Mouse (Mus musculus) CH12.LX (cell line): ENCODE results near the gene Nfat5. TPM values are rescaled to one million over a fixed set of nuclear protein-coding genes. Genes with fewer than 3 reads are reported as not detected.

ENCODE experiments used
- DNase-seq: peaks from one replicate; pipeline ENCODE4 v3.0.0-alpha.2; 2013; ENCODE audit errors: extremely low read depth
- H3K27ac ChIP-seq: 2 replicates; pipeline ENCODE4 v1.5.1; 2012; ENCODE audit warnings: low read depth, mild to moderate bottlenecking, control low read depth, moderate library complexity; ENCODE audit not compliant: insufficient read depth
- H3K27me3 ChIP-seq: replicated peaks from 2 replicates; pipeline ENCODE3; 2012; ENCODE audit warnings: inconsistent platforms
- H3K36me3 ChIP-seq, 2 experiments: replicated peaks in 1 of 2; 2 replicates each; pipeline versions ENCODE3 to v1.6.1; 2012; ENCODE audit warnings: inconsistent platforms in 1 of 2, low read length in 1 of 2, mild to moderate bottlenecking in 1 of 2, mixed read lengths in 1 of 2, moderate library complexity in 1 of 2; ENCODE audit not compliant: control insufficient read depth in 1 of 2, insufficient read depth in 1 of 2
- H3K4me1 ChIP-seq, 2 experiments: 2 replicates each; pipeline ENCODE4 v1.6.1; 2012; ENCODE audit warnings: inconsistent platforms in 1 of 2, moderate library complexity in 1 of 2; ENCODE audit not compliant: insufficient read depth in 2 of 2, control insufficient read depth in 1 of 2
- H3K4me2 ChIP-seq: 2 replicates; pipeline ENCODE4 v1.6.1; 2012; ENCODE audit warnings: low read depth, mild to moderate bottlenecking, control low read depth; ENCODE audit not compliant: poor library complexity, insufficient read depth, severe bottlenecking
- H3K4me3 ChIP-seq, 3 experiments: fragments of 150-350 bp in 1 of 3; sonication (generic) in 1 of 3; replicated peaks in 1 of 3; 2 replicates each; pipeline versions ENCODE3 to v1.5.1; 2011 to 2012; ENCODE audit warnings: low read depth in 2 of 3, low read length in 2 of 3, mild to moderate bottlenecking in 2 of 3, moderate library complexity in 2 of 3, control low read depth in 1 of 3, improper control_type of control experiment in 1 of 3, inconsistent platforms in 1 of 3, mixed read lengths in 1 of 3; ENCODE audit not compliant: poor library complexity in 1 of 3
- H3K79me2 ChIP-seq: replicated peaks from 2 replicates; pipeline ENCODE4 v1.6.1; 2012; ENCODE audit warnings: mild to moderate bottlenecking, moderate library complexity; ENCODE audit not compliant: control insufficient read depth, poor library complexity, insufficient read depth, severe bottlenecking; ENCODE audit errors: extremely low read depth
- H3K9ac ChIP-seq: 2 replicates; pipeline ENCODE4 v1.6.1; 2012; ENCODE audit warnings: low read depth, mild to moderate bottlenecking, control low read depth, moderate library complexity; ENCODE audit not compliant: insufficient read depth
- H3K9me3 ChIP-seq: replicated peaks from 2 replicates; pipeline ENCODE3; 2012; ENCODE audit warnings: low read length, inconsistent platforms, mixed read lengths
- BHLHE40 ChIP-seq: IDR thresholded peaks from 2 replicates; pipeline ENCODE4 v1.6.1; 2011; ENCODE audit warnings: mild to moderate bottlenecking, low read depth, low read length, improper control_type of control experiment
- CHD1 ChIP-seq: IDR thresholded peaks from 2 replicates; pipeline ENCODE4 v1.6.1; 2012; ENCODE audit warnings: low read depth, low read length, improper control_type of control experiment, inconsistent platforms
- CHD2 ChIP-seq: IDR thresholded peaks from 2 replicates; pipeline ENCODE4 v1.6.1; 2011; ENCODE audit warnings: low read length, improper control_type of control experiment
- CTCF ChIP-seq, 2 experiments: IDR thresholded peaks in 1 of 2; conservative IDR thresholded peaks in 1 of 2; 2 replicates each; pipeline ENCODE4 v1.5.1; 2011 to 2012; ENCODE audit warnings: low read depth in 2 of 2, low read length in 2 of 2, improper control_type of control experiment in 1 of 2, inconsistent platforms in 1 of 2, mild to moderate bottlenecking in 1 of 2, moderate library complexity in 1 of 2
- E2F4 ChIP-seq: IDR thresholded peaks from 2 replicates; pipeline ENCODE4 v1.6.1; 2011; ENCODE audit warnings: low read depth, low read length, improper control_type of control experiment; ENCODE audit not compliant: insufficient replicate concordance
- ELF1 ChIP-seq: IDR thresholded peaks from 2 replicates; pipeline ENCODE4 v1.6.1; 2014; ENCODE audit warnings: low read depth, mild to moderate bottlenecking, inconsistent platforms, low read length, improper control_type of control experiment
- ETS1 ChIP-seq: conservative IDR thresholded peaks from 2 replicates; pipeline ENCODE4 v1.6.1; 2012; ENCODE audit warnings: low read depth, mild to moderate bottlenecking, inconsistent platforms, low read length, improper control_type of control experiment, moderate library complexity
- GABPA ChIP-seq: IDR thresholded peaks from 2 replicates; pipeline ENCODE4 v1.6.1; 2012; ENCODE audit warnings: low read depth, low read length, improper control_type of control experiment, inconsistent platforms; ENCODE audit not compliant: insufficient replicate concordance
- HCFC1 ChIP-seq: IDR thresholded peaks from 2 replicates; pipeline ENCODE4 v1.6.1; 2012; ENCODE audit warnings: low read depth, mild to moderate bottlenecking, inconsistent platforms, low read length, improper control_type of control experiment
- IRF4 ChIP-seq: IDR thresholded peaks from 2 replicates; pipeline ENCODE4 v1.6.1; 2014; ENCODE audit warnings: low read depth, mild to moderate bottlenecking, inconsistent platforms, low read length, improper control_type of control experiment
- KAT2A ChIP-seq: IDR thresholded peaks from 2 replicates; pipeline ENCODE4 v1.6.1; 2012; ENCODE audit warnings: low read length, improper control_type of control experiment, inconsistent platforms; ENCODE audit not compliant: insufficient replicate concordance
- MAX ChIP-seq: IDR thresholded peaks from 2 replicates; pipeline ENCODE4 v1.6.1; 2011; ENCODE audit warnings: low read length, improper control_type of control experiment
- MAZ ChIP-seq: IDR thresholded peaks from 2 replicates; pipeline ENCODE4 v1.6.1; 2012; ENCODE audit warnings: low read depth, mild to moderate bottlenecking, inconsistent platforms, low read length, improper control_type of control experiment, moderate library complexity
- MEF2A ChIP-seq: IDR thresholded peaks from 2 replicates; pipeline ENCODE4 v1.6.1; 2014; ENCODE audit warnings: low read depth, mild to moderate bottlenecking, inconsistent platforms, low read length, improper control_type of control experiment, borderline replicate concordance
- MXI1 ChIP-seq: IDR thresholded peaks from 2 replicates; pipeline ENCODE4 v1.6.1; 2011; ENCODE audit warnings: mild to moderate bottlenecking, low read depth, low read length, improper control_type of control experiment
- MYC ChIP-seq: IDR thresholded peaks from 2 replicates; pipeline ENCODE4 v1.6.1; 2011; ENCODE audit warnings: low read depth, mild to moderate bottlenecking, improper control_type of control experiment, low read length
- NELFE ChIP-seq: IDR thresholded peaks from 2 replicates; pipeline ENCODE4 v1.6.1; 2011; ENCODE audit warnings: low read depth, low read length, improper control_type of control experiment
- NRF1 ChIP-seq: IDR thresholded peaks from 2 replicates; pipeline ENCODE4 v1.6.1; 2014; ENCODE audit warnings: low read depth, mild to moderate bottlenecking, inconsistent platforms, low read length, improper control_type of control experiment, moderate library complexity
- PAX5 ChIP-seq: IDR thresholded peaks from 2 replicates; pipeline ENCODE4 v1.6.1; 2012; ENCODE audit warnings: low read length, inconsistent platforms, mixed read lengths
- POLR2A ChIP-seq: IDR thresholded peaks from 2 replicates; pipeline ENCODE4 v1.6.1; 2011; ENCODE audit warnings: low read depth, mild to moderate bottlenecking, improper control_type of control experiment, low read length
- POLR2AphosphoS2 ChIP-seq: IDR thresholded peaks from 2 replicates; pipeline ENCODE4 v1.6.1; 2011; ENCODE audit warnings: low read depth, low read length, improper control_type of control experiment
- RAD21 ChIP-seq: IDR thresholded peaks from 2 replicates; pipeline ENCODE4 v1.6.1; 2011; ENCODE audit warnings: low read depth, mild to moderate bottlenecking, low read length, improper control_type of control experiment, moderate library complexity
- SIN3A ChIP-seq: IDR thresholded peaks from 2 replicates; pipeline ENCODE4 v1.6.1; 2012; ENCODE audit warnings: low read length, improper control_type of control experiment, inconsistent platforms
- SMC3 ChIP-seq: IDR thresholded peaks from 2 replicates; pipeline ENCODE4 v1.6.1; 2011; ENCODE audit warnings: low read depth, low read length, improper control_type of control experiment
- TBP ChIP-seq: conservative IDR thresholded peaks from 2 replicates; pipeline ENCODE4 v1.6.1; 2011; ENCODE audit warnings: low read depth, low read length, improper control_type of control experiment
- TCF12 ChIP-seq: IDR thresholded peaks from 2 replicates; pipeline ENCODE4 v1.6.1; 2014; ENCODE audit warnings: low read depth, mild to moderate bottlenecking, inconsistent platforms, low read length, improper control_type of control experiment
- UBTF ChIP-seq: IDR thresholded peaks from 2 replicates; pipeline ENCODE4 v1.6.1; 2012; ENCODE audit warnings: low read depth, mild to moderate bottlenecking, inconsistent platforms, low read length, improper control_type of control experiment, moderate library complexity
- USF1 ChIP-seq: IDR thresholded peaks from 2 replicates; pipeline ENCODE4 v1.6.1; 2014; ENCODE audit warnings: low read depth, mild to moderate bottlenecking, inconsistent platforms, low read length, improper control_type of control experiment
- USF2 ChIP-seq: conservative IDR thresholded peaks from 2 replicates; pipeline ENCODE4 v1.6.1; 2011; ENCODE audit warnings: low read depth, low read length, improper control_type of control experiment
- ZC3H11A ChIP-seq: IDR thresholded peaks from 2 replicates; pipeline ENCODE4 v1.6.1; 2012; ENCODE audit warnings: low read depth, mild to moderate bottlenecking, inconsistent platforms, low read length, improper control_type of control experiment
- ZKSCAN1 ChIP-seq: IDR thresholded peaks from 2 replicates; pipeline ENCODE4 v1.6.1; 2012; ENCODE audit warnings: low read depth, inconsistent platforms, low read length, improper control_type of control experiment, borderline replicate concordance
- ZMIZ1 ChIP-seq: IDR thresholded peaks from 2 replicates; pipeline ENCODE4 v1.6.1; 2012; ENCODE audit warnings: low read depth, mild to moderate bottlenecking, inconsistent platforms, low read length, improper control_type of control experiment
- ZNF384 ChIP-seq: IDR thresholded peaks from 2 replicates; pipeline ENCODE4 v1.6.1; 2012; ENCODE audit warnings: low read depth, low read length, improper control_type of control experiment, inconsistent platforms
- dilution Hi-C: fragments of 300-500 bp; cut with MboI; formaldehyde crosslinking; loops from 2 replicates; pipeline ENCODE4 v1.14.3; 2020; ENCODE audit warnings: low sequenced_read_pairs; ENCODE audit not compliant: extremely low pct_unique_long_range_greater_than_20kb, extremely low pct_ligation_motif_present
- in situ Hi-C: fragments of 300-500 bp; cut with MboI; formaldehyde crosslinking; loops from 3 replicates; pipeline ENCODE4 v1.14.3; 2019; ENCODE audit warnings: low sequenced_read_pairs, low pct_ligation_motif_present, low pct_unique_long_range_greater_than_20kb, mixed read lengths
- polyA plus RNA-seq: library from polyadenylated mRNA; unstranded; fragments of >175 nt; gene quantifications from 2 replicates; pipeline ENCODE4 v1.2.1, GENCODE M21; 2012; ENCODE audit warnings: low read depth; ENCODE audit not compliant: insufficient read length
- total RNA-seq, 2 experiments: library from RNA; depleted of rRNA; stranded (reverse); fragments of 300-350 nt in 1 of 2; fragments of >200 nt in 1 of 2; gene quantifications; 2 replicates each; pipeline ENCODE4 v1.2.3; 2012 to 2014

Nfat5 gene
- 16.8 and 18.6 TPM in 2 replicates for total RNA-seq (2012; rRNA removed)
- total RNA-seq (2014; rRNA removed) = 11.3 and 13.2 TPM in 2 replicates
- 29.1 and 36.2 TPM in 2 replicates for polyA plus RNA-seq

- dilution Hi-C loops = no loop called here
- H3K9ac ChIP-seq = peak within 1 kb of the TSS; percentile 91
- H3K27ac ChIP-seq = peak within 1 kb of the TSS; percentile 99
- peaks cover 4 to 9% of the 10 kb centered on the region in 2 experiments for H3K36me3 ChIP-seq
- no peaks in the 10 kb centered on the region for H3K27me3 ChIP-seq
- peaks cover 43% of the 10 kb centered on the region for H3K79me2 ChIP-seq
- peak within 1 kb of the TSS; percentile 80 for H3K4me2 ChIP-seq
- peak within 1 kb of the TSS; percentile 70 to 100 (median 87) for H3K4me3 ChIP-seq
- no peaks in the 10 kb centered on the region for H3K9me3 ChIP-seq
- H3K4me1 ChIP-seq = peaks cover 6 to 58% of the 10 kb centered on the region in 2 experiments; a peak in 3 of 4 replicates
- DNase-seq = peak; percentile 80
- TF ChIP-seq E2F4 (no peak), MAX (no peak), NELFE (peak; percentile 88), ETS1 (peak; percentile 34; the same call in 1 of the 2 replicates), PAX5 (no peak), CHD1 (no peak), UBTF (peak; percentile 77), NRF1 (peak; percentile 96), SIN3A (peak; percentile 80; the same call in 1 of the 2 replicates), POLR2AphosphoS2 (no peak; the same call in 1 of the 2 replicates), KAT2A (peak; percentile 59; the same call in 1 of the 2 replicates), RAD21 (no peak; the same call in 1 of the 2 replicates), BHLHE40 (0 out of 2 replicates have a peak, but pooled peaks have one; percentile 49), ZMIZ1 (peak; percentile 85; the same call in 1 of the 2 replicates), USF1 (no peak), MAZ (peak; percentile 59; the same call in 1 of the 2 replicates), SMC3 (no peak; the same call in 1 of the 2 replicates), ELF1 (peak; percentile 90), ZC3H11A (no peak), HCFC1 (peak; percentile 77), MEF2A (peak; percentile 85), CHD2 (peak; percentile 57; the same call in 1 of the 2 replicates), GABPA (no peak), USF2 (no peak), ZNF384 (peak; percentile 95), ZKSCAN1 (no peak), POLR2A (peak; percentile 95), MXI1 (peak; percentile 86), TBP (peak; percentile 82), IRF4 (peak; percentile 78; the same call in 1 of the 2 replicates), CTCF (conservative IDR thresholded peaks at IDR 0.05 in 1 of 2, IDR thresholded peaks at IDR 0.05 in 1 of 2; ENCODE audit: low read depth in 2 of 2, low read length in 2 of 2) (no peak), TCF12 (peak; percentile 99), MYC (no peak)
- TF ChIP-seq, all 38 proteins: peak for 19
- in situ Hi-C loops = no loop called here
These were observed at the start of gene Nfat5 for GRCm38 (mm10) chr8:107292928-107293601. Gene Nfat5, plus strand, starts transcription at chr8:107293470.
